Mouse (Mus musculus) megakaryocyte-erythroid progenitor cell, adult 5-6 weeks (primary cell): ENCODE results near the gene Lrrc14b. TPM values are rescaled to one million over a fixed set of nuclear protein-coding genes. Genes with fewer than 3 reads are reported as not detected.

ENCODE experiments used
- ATAC-seq: replicated peaks from 2 replicates; pipeline ENCODE4 v1.8.0; 2016; ENCODE audit warnings: mild to moderate bottlenecking, inconsistent platforms; ENCODE audit not compliant: severe bottlenecking, poor library complexity, low FRiP score, low TSS enrichment
- total RNA-seq, 2 experiments: library from RNA; stranded (forward) in 1 of 2; stranded (reverse) in 1 of 2; fragments of 200-1000, 215-1000 nt in 1 of 2; fragments of >200 nt in 1 of 2; fragmentation: Nextera tagmentation in 1 of 2; gene quantifications; 2 replicates each; pipeline ENCODE4 v1.2.3; 2014 to 2017

Lrrc14b gene
- total RNA-seq (2014; fragmentation: Nextera tagmentation) (not detected in 2 replicates), total RNA-seq (2017) (not detected in 2 replicates)

- ATAC-seq: no peak
Measured at GRCm38 (mm10) chr13:74363859-74364235, at the start of gene Lrrc14b. Gene Lrrc14b (minus strand): TSS chr13:74364005.

DNA sequence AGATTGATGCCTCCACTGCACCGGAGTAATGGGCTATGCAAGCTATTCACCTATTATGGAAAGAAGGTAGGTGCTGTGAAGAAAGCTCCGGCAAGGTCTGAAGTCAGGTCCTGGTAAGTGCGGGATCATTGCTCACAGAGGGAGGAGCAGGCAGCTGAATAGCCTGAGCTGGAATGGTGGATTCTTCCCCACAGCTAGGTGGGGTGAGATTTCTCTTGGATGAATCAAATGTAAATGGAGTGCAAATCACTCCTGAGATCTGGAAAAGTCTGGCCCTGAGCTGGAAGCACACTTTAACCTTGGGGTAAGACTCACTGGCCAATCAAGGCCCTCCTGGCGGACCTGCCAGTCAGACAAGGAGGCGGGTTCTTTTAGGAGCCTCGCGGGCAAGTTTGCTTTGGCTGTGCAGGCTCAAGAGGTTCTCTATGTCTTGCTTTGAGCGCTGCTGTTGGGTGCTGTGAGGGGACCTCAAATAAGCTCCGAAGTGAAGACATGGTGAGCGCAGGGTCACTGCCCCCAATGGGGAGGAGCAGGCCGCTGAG lies 35.6 kb upstream of the Lrrc14b start, which contains the start of gene Ftl1-ps1:
Ftl1-ps1 (plus strand) TSS at position 397 of the 542 bp plus-strand sequence.
- no peak for ATAC-seq

DNA sequence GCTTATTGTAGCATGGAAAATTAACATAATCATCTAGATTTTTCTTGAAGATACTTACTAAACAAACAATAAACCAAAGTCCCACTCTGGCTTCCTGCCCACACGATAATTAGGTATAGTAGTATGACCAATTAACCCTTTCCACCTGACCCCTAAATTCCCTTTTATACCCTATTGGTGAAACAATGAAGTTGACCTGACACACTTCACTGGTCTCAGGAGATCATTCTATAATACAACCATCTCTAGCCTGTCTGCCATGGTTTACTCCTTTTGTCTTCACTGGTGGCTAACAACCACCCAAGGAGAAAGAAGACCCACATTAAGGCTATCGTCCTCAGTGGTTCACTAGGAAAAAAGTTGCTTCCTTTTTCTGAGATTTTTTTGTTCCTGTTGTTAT lies 27.4 kb upstream of the Lrrc14b start:
- ATAC-seq: no peak

GRCm38 (mm10) chr13:74390371-74390990 lies 26.7 kb upstream of the Lrrc14b start, which contains the start of gene Zfp72:
Gene Zfp72 (minus strand): TSS chr13:74390836.
- peak; percentile 92 for ATAC-seq

GRCm38 (mm10) chr13:74389730-74390129 lies 25.9 kb upstream of the Lrrc14b start:
- no peak for ATAC-seq

- no peak for ATAC-seq
Measured at GRCm38 (mm10) chr13:74382289-74382688, 18.5 kb upstream of the Lrrc14b start.

DNA sequence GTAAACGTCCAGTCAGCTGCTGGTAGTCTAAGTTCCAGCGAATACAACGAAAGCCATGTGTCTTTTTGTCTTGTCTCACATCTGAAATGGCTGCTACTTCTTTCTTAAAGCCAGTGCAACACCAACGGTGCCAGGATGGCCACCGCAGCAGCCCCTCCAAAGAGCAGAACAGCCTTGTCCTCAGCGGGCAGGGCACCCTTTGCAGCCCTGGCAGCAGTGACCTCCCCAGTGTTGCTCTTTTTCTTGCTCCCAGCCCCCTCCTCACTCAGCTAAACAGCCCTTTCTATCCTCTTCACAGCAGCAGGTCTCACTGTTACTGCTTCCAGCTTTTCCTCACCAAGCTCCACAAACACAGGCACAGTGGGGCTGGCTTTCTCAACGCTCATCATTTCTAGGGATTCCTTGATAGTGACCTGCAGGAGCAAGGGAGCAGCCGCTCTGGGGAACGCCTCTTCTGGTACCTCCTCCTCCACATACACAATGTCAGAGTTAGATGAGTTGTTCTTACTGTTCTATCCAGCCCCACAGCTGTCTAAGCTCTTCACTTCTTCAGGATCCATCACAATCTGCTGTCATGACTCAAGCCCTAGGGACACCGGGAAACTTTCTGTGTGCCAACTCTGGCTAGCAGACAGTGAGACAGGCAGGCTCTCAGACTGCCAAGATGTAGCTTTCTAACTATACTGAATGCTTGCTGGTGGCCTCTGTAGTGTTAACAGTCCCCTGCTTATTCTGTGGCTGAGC lies 17.9 kb upstream of the Lrrc14b start:
- no peak for ATAC-seq

DNA sequence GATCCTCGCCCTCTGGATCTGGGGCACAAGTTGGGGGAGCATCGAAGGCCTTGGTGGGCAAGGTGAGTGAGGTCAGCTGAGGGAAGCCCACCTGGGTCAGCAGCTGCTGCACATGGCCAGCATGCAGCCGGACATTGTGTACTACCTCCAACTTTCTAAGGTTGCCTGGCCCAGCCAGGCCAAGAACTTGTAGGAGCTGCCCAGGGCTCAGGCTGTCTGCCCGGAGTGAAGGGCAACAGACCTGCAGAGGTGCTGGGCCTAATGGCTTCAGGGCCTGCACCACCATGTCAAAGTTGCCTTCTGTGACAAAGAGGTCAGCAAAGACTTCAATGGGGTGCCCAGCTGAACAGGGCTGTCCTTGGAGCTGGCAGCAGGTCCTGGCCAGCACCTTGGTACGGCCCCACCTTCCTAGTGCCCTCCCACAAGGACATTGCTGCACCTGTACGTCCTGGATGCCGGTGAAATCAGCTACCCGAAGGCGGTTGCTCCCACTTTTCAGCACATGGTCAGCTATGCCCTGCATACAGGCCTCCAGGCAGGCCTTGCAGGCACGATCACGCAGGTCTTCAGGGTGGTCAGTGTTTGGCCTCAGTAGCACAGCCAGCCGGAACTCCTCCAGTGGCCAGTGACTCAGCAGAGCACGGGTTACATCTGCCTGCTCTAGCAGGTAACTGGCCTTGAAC lies 488 bp downstream of the Lrrc14b start:
- peak; percentile 20; the same call in 1 of the 2 replicates for ATAC-seq

DNA sequence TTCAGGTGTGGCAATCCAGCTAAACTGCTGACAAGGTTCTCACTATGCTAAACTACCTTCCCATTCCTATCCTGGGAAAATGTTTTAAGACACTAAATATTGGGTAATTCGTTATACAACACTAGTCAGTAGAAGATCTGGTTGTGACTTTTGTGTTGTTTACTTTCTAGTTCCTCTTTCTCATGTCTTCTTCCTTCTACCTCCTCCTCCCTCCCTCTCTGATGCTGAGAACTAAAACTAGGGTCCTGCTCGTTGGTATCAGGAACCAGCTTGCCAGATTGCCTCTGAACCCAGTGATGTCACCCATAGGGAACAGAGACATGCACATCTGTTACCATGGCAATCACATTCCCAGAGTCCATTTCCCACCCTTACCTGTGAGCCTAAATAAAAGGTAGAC lies 1.6 kb downstream of the Lrrc14b start:
- no peak for ATAC-seq

DNA sequence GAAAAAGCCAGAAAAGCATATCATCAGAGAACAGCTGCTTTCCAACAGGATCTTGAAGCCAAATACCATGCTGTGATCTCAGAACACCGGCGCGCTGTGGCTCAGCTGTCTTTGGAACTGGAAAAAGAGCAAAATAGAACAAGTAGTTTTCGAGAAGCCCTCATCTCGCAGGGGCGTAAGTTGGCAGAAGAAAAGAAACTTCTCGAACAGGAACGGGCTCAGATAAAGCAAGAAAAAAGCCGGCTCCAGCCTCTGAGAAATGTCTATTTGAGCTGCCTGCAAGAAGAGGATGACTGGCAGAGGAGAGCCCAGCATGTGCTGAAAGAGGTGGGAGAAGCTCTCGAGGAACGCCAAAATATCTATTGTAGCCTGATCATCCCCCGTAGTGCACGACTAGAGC lies 7.3 kb downstream of the Lrrc14b start:
- no peak for ATAC-seq

DNA sequence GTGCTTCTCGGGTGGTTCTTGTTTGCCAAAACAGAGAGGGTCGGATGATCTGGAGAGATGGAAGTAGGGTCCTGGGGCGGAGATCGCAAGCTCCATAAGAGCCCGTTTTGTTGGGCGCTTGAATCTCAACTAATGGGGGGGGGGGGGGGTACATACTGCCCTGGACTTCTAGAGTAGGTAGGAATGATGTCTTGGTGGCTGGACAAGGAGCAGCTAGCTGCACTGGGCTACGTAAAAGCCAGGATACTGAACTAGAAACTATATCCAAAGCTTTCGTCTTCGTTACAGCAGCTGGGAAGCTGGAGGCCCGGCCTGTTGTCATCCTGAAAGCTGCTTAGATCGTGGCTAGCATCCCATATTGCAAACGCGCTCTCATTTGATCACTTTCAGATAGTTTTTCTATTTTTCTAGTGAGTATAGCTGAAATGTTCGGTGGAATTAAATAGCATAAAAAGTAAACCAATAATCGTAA lies 13.3 kb downstream of the Lrrc14b start:
- ATAC-seq: peak; percentile 15; the same call in 1 of the 2 replicates

GRCm38 (mm10) chr13:74349566-74350434 lies 14.0 kb downstream of the Lrrc14b start, which contains the start of the genes Sdha and Ccdc127:
Gene Sdha (minus strand): TSS chr13:74350280.
Gene Ccdc127 (plus strand): TSS chr13:74350309.
- peak; percentile 98 for ATAC-seq

DNA sequence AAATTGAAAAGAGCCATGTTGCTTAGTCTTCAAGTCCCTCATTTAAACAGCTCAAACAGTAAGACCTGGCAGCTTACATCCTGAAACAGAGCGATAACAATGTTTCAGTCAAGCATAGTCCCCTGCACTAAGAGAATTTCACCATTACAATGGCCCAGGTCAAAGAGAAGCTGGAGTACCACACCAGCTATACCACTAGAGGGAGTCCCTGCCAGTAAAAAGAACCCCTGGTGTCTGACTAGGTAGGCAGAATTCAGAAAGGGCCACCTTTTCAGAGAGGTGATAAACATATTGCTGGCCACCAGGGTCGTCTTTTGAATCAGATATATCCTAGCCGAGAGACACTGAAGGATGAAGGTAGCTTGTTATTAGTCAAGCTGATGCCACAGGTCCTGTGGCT lies 22.8 kb downstream of the Lrrc14b start:
- peak; percentile 100 for ATAC-seq

- ATAC-seq: no peak
Measured at GRCm38 (mm10) chr13:74329321-74329720, 34.5 kb downstream of the Lrrc14b start.

GRCm38 (mm10) chr13:74317170-74317849 lies 46.5 kb downstream of the Lrrc14b start, which contains the start of gene Pdcd6:
Gene Pdcd6 (minus strand): TSS chr13:74317580.
- peak; percentile 99 for ATAC-seq

GRCm38 (mm10) chr13:74316789-74317169 lies 47.0 kb downstream of the Lrrc14b start:
- peak; percentile 16 for ATAC-seq

- no peak for ATAC-seq
Measured at GRCm38 (mm10) chr13:74316386-74316785, 47.4 kb downstream of the Lrrc14b start.

DNA sequence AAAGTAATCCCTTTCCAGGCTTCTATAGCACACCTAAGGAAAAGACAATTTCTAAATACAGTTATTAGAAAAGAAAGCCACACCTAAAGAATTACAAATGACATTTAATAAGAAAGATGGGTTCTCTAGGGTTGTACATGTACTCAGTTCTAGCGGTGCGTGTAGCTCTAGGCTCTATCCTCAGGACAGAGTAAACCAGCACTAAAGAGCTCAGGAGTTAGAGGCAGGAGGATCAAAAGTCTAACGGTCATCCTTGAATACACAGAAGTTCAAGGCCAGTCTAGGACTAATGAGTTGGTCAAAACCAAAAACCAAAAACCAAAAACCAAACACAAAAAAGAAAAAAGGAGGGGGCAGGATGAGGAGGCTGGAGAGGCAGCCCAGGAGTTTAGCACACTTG lies 49.2 kb downstream of the Lrrc14b start:
- ATAC-seq: no peak
